Mouse (Mus musculus) testis, adult 2 months (tissue): Measurements from ENCODE around the gene Defb36.

Source experiments
- CTCF ChIP-seq: fragments of 200-500 bp; IDR thresholded peaks from 2 replicates; pipeline ENCODE4 v1.5.1; 2012; ENCODE audit warnings: low read depth, mild to moderate bottlenecking, inconsistent platforms, low read length, moderate library complexity; ENCODE audit not compliant: control insufficient read depth, insufficient read depth, insufficient replicate concordance
- POLR2A ChIP-seq: fragments of 200-500 bp; IDR thresholded peaks from 2 replicates; pipeline ENCODE4 v1.6.1; 2012; ENCODE audit warnings: low read depth, mild to moderate bottlenecking, inconsistent platforms, low read length, moderate library complexity; ENCODE audit not compliant: control insufficient read depth

DNA sequence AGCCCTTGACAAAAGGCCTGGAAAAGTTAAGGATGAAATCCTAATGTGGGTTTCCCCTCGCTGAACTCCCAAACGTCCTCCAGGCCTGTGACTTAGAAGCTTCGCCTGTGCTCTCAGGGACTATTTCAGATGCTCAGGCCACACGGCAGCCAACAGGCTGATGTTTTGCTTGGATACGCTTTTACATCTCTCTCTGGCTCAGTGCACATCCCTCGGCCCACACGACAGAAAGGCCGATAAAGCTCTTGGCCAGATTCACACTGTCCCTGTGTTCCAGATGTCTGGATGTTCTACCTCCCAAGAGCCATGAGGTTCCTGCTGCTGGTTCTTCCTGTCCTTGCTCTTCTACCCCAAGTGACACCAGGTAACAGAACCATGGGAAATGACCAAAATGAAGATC lies 30.6 kb upstream of the Defb36 start:
- TF ChIP-seq POLR2A (no peak), CTCF (no peak)
